Mouse (Mus musculus) myocyte (in vitro differentiated cells): ENCODE data around the gene Trp53rkb. TPM values are rescaled to one million over a fixed set of nuclear protein-coding genes. Genes with fewer than 3 reads are reported as not detected.

Experiments
- H3K27me3 ChIP-seq: one replicate; pipeline ENCODE4 v1.6.1; 2011; ENCODE audit not compliant: control insufficient read depth, insufficient read depth, insufficient read length
- H3K36me3 ChIP-seq: one replicate; pipeline ENCODE4 v1.6.1; 2011; ENCODE audit not compliant: control insufficient read depth, insufficient read depth
- H3K4me2 ChIP-seq: one replicate; pipeline ENCODE4 v1.6.1; 2011; ENCODE audit warnings: low read depth, control low read depth
- H3K4me3 ChIP-seq: one replicate; pipeline ENCODE4 v1.5.1; 2011; ENCODE audit warnings: mild to moderate bottlenecking, control low read depth, moderate library complexity
- H3K79me2 ChIP-seq: one replicate; pipeline ENCODE4 v1.6.1; 2011; ENCODE audit not compliant: control insufficient read depth, insufficient read depth
- H3ac ChIP-seq: one replicate; pipeline ENCODE4 v1.6.1; 2011; ENCODE audit not compliant: control insufficient read depth, insufficient read length
- CEBPB ChIP-seq: IDR thresholded peaks from 2 replicates; pipeline ENCODE4 v1.6.1; 2011; ENCODE audit warnings: mild to moderate bottlenecking, moderate library complexity; ENCODE audit not compliant: poor library complexity, insufficient read depth, severe bottlenecking
- E2F4 ChIP-seq: IDR thresholded peaks from one replicate; pipeline ENCODE4 v1.6.1; 2011; ENCODE audit warnings: mild to moderate bottlenecking, control low read depth, moderate library complexity; ENCODE audit not compliant: insufficient read depth
- MAX ChIP-seq: IDR thresholded peaks from one replicate; pipeline ENCODE4 v1.6.1; 2011; ENCODE audit warnings: low read depth, mild to moderate bottlenecking, control low read depth
- MYOD1 ChIP-seq, 3 experiments: IDR thresholded peaks; one replicate each; pipeline ENCODE4 v1.6.1; 2011; ENCODE audit warnings: control low read depth in 2 of 3, low read depth in 2 of 3, mild to moderate bottlenecking in 2 of 3, moderate library complexity in 1 of 3; ENCODE audit not compliant: insufficient read length in 2 of 3, control insufficient read depth in 1 of 3
- MYOG ChIP-seq, 3 experiments: IDR thresholded peaks; one replicate each; pipeline ENCODE4 v1.6.1; 2011; ENCODE audit warnings: control low read depth in 2 of 3, low read depth in 2 of 3, mild to moderate bottlenecking in 2 of 3; ENCODE audit not compliant: insufficient read length in 2 of 3, control insufficient read depth in 1 of 3, insufficient read depth in 1 of 3
- POLR2A ChIP-seq: IDR thresholded peaks from one replicate; pipeline ENCODE4 v1.6.1; 2011; ENCODE audit warnings: low read depth, mild to moderate bottlenecking, control low read depth, moderate library complexity; ENCODE audit not compliant: insufficient read length
- POLR2AphosphoS2 ChIP-seq: IDR thresholded peaks from one replicate; pipeline ENCODE4 v1.6.1; 2011; ENCODE audit warnings: low read depth, control low read depth; ENCODE audit not compliant: insufficient read length
- REST ChIP-seq: IDR thresholded peaks from one replicate; pipeline ENCODE4 v1.6.1; 2011; ENCODE audit warnings: mild to moderate bottlenecking, control low read depth, moderate library complexity; ENCODE audit not compliant: insufficient read depth, insufficient read length
- SRF ChIP-seq: IDR thresholded peaks from one replicate; pipeline ENCODE4 v1.6.1; 2011; ENCODE audit warnings: low read depth; ENCODE audit not compliant: control insufficient read depth, insufficient read length
- TCF12 ChIP-seq: IDR thresholded peaks from one replicate; pipeline ENCODE4 v1.6.1; 2011; ENCODE audit warnings: mild to moderate bottlenecking, control low read depth; ENCODE audit not compliant: poor library complexity, insufficient read depth, severe bottlenecking
- TCF3 ChIP-seq: IDR thresholded peaks from one replicate; pipeline ENCODE4 v1.6.1; 2011; ENCODE audit warnings: low read depth, control low read depth; ENCODE audit not compliant: insufficient read length
- USF1 ChIP-seq: IDR thresholded peaks from one replicate; pipeline ENCODE4 v1.6.1; 2011; ENCODE audit warnings: low read depth, mild to moderate bottlenecking, control low read depth, moderate library complexity
- polyA plus RNA-seq: library from polyadenylated mRNA; unstranded; fragments of >200 nt; fragmentation: generic; extraction: Trizol; gene quantifications from one replicate; pipeline ENCODE4 v1.2.1, GENCODE M21; 2012; ENCODE audit warnings: missing spikeins

Gene Trp53rkb
- polyA plus RNA-seq, 1 experiment: 4.7 TPM

- H3K27me3 ChIP-seq: no peaks in the 10 kb centered on the region
- no peaks in the 10 kb centered on the region for H3K79me2 ChIP-seq
- no peak overlapping the region for H3K4me3 ChIP-seq
- no peak overlapping the region for H3K4me2 ChIP-seq
- TF ChIP-seq MYOG (IDR thresholded peaks at IDR 0.05; ENCODE audit: control insufficient read depth in 1 of 3, insufficient read depth in 1 of 3, insufficient read length in 2 of 3, low read depth in 2 of 3): no peak
- no peak for TF ChIP-seq TCF12
- no peak for TF ChIP-seq CEBPB
- TF ChIP-seq MYOD1 (IDR thresholded peaks at IDR 0.05; ENCODE audit: control insufficient read depth in 1 of 3, insufficient read length in 2 of 3, low read depth in 2 of 3): no peak
- no peak for TF ChIP-seq USF1
- no peak for TF ChIP-seq E2F4
- TF ChIP-seq POLR2AphosphoS2: no peak
- TF ChIP-seq REST: no peak
- no peak for TF ChIP-seq POLR2A
- TF ChIP-seq MAX: no peak
- no peak for TF ChIP-seq TCF3
- no peak for TF ChIP-seq SRF
- H3ac ChIP-seq: no peak overlapping the region
- H3K36me3 ChIP-seq: peaks cover 20% of the 10 kb centered on the region
Measured at GRCm38 (mm10) chr2:166834796-166835195, 42.5 kb downstream of the Trp53rkb start.

DNA sequence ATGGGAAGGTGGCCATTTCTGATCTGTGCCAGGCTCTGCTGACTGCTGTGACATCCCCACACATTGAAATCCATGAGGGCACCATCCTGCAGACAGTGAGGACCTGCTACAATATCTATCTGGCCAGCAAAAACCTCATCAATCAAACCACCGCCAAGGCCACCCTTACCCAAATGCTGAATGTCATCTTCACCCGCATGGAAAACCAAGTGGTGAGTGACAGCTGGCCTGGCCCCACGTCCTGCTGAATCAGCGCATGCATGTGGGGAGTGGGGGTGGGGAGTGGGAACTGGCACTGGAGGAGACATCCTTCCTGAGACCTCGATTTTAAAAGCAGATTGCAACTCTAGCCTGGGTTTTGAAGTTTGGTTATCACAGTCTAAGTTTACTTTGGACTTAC lies 43.2 kb downstream of the Trp53rkb start:
- no peaks in the 10 kb centered on the region for H3K27me3 ChIP-seq
- no peak overlapping the region for H3K4me2 ChIP-seq
- H3K4me3 ChIP-seq: no peak overlapping the region
- no peaks in the 10 kb centered on the region for H3K79me2 ChIP-seq
- no peak for TF ChIP-seq TCF12
- H3K36me3 ChIP-seq: peaks cover 20% of the 10 kb centered on the region
- no peak overlapping the region for H3ac ChIP-seq

DNA sequence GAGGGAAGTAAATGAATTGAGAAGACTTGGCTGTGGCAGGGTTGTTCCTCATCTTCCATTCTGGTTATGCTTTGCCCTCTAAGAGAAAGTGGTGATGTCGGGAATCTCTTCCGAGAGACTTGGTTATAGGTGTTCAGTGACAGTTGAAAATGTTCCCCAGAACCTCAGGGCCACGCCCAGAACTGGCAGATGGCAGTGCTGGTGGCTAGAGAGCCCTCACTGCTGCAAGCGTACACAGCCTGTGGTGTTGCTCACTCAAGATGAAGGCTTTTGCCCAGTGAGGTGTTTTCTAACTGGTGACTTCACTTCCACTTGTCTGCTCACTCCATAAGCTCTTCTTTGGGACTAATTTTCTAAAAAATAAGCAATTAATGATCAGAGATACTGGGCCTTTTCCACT lies 49.5 kb downstream of the Trp53rkb start:
- Histone ChIP-seq H3K36me3 (peaks cover 14% of the 10 kb centered on the region), H3K27me3 (no peaks in the 10 kb centered on the region), H3K79me2 (no peaks in the 10 kb centered on the region), H3ac (no peak overlapping the region), H3K4me2 (no peak overlapping the region), H3K4me3 (no peak overlapping the region)
- no peak for TF ChIP-seq TCF12
- no peak for TF ChIP-seq REST

Other genes with a start within 250 kb of the Trp53rkb start
- 0.17 TPM for gene Prex1, start 78.7 kb upstream of the Trp53rkb start, polyA plus RNA-seq
- gene Arfgef2, start 13.1 kb downstream of the Trp53rkb start, polyA plus RNA-seq: 8.4 TPM
- 26.7 TPM for gene Cse1l, start 113.5 kb downstream of the Trp53rkb start, polyA plus RNA-seq
- gene Stau1, start 203.8 kb downstream of the Trp53rkb start, polyA plus RNA-seq: 65.4 TPM
- gene Ddx27, start 222.7 kb downstream of the Trp53rkb start, polyA plus RNA-seq: 46.9 TPM